Mouse (Mus musculus): ENCODE data around the gene Zfp28. TPM values are rescaled to one million over a fixed set of nuclear protein-coding genes. Genes with fewer than 3 reads are reported as not detected.

Gene Zfp28
- polyA plus RNA-seq, 1 experiment from 2014 or later: 13.8 TPM

DNA sequence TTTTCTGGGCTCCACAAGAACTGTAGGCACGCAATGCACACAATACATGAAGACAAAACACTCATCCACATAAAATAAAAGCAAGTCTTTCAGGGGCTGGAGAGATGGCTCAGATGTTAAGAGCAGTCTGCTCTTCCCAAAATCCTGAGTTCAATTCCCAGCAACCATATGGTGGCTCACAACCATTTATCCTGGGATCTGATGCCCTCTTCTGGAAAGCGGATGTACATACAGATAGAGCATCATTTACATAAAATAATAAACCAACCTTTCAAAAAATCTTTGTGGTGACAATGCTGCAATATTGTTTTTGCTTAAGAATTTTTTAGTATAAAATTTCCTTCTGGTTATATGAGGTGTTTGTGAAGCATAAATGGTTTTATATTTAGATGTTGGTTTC, 1.7 kb upstream of the Zfp28 start:
- Histone ChIP-seq H3K4me2 (ENCODE audit: low read depth, low read length) (no peak overlapping the region), H3K27me3 (ENCODE audit: control insufficient read depth, insufficient read depth, low read length) (no peaks in the 10 kb centered on the region), H3K4me3 (ENCODE audit: low read depth, low read length) (no peak overlapping the region), H3K9me3 (replicated peaks; ENCODE audit: control insufficient read depth, low read length) (no peaks in the 10 kb centered on the region), H3K27ac (replicated peaks; ENCODE audit: low read depth, low read length) (no peak overlapping the region), H3K36me3 (replicated peaks; ENCODE audit: control insufficient read depth, insufficient read depth, low read depth, low read length) (no peaks in the 10 kb centered on the region), H3K4me1 (ENCODE audit: control insufficient read depth, insufficient read depth, low read length) (no peaks in the 10 kb centered on the region), H3K9ac (replicated peaks; ENCODE audit: low read length) (no peak overlapping the region)
- 82% methylated on average over 2 of the region's 2 CpGs for WGBS
- DNase-seq (ENCODE audit: low spot score): no peak
- ATAC-seq (replicated peaks; ENCODE audit: insufficient number of reproducible peaks, low FRiP score, low TSS enrichment, low read depth): no peak

DNA sequence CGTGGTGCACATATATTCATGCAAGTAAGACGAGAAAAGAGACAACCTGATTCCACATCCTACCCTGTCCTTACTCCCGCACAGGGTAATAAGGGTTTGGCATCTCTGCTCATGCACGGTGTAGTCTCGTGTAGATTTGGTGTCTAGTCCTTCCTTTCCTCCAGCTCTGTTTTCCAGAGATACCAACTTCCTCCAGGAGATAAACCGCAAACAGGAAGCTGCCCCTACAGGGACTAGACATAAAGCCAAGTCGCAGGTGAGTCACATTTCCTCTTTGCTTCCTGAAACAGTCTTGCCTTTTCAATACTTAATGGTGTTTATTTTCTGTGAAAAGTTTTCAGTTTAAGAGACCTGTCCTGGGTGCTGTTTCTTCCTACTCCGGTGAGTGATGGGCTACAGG, 916 bp downstream of the Zfp28 start:
- Histone ChIP-seq H3K4me3 (ENCODE audit: low read depth, low read length) (peak overlapping the region; percentile 52), H3K27me3 (ENCODE audit: control insufficient read depth, insufficient read depth, low read length) (no peaks in the 10 kb centered on the region)
- no peak for ATAC-seq (replicated peaks; ENCODE audit: insufficient number of reproducible peaks, low FRiP score, low TSS enrichment, low read depth)

DNA sequence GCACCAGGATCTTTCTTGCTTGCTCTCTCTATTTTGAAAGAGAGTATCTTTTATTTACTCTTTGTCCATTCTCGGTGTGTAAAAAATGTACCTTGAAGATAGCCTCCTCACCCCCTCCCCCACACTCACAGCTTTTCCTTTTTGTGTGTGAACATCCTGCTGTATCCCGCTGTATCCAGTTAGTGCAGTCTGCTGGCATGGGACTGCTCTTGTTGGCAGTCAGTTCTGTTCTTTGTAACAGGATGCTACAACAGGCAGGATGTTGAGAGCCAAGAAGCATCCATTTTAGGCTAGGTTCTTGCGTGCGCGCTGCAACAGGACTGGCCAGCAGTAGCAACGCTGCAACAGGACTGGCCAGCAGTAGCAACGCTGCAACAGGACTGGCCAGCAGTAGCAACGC, 3.9 kb downstream of the Zfp28 start:
- Histone ChIP-seq H3K4me2 (ENCODE audit: low read depth, low read length) (no peak overlapping the region), H3K9ac (replicated peaks; ENCODE audit: low read length) (no peak overlapping the region), H3K36me3 (replicated peaks; ENCODE audit: control insufficient read depth, insufficient read depth, low read depth, low read length) (no peaks in the 10 kb centered on the region), H3K27me3 (ENCODE audit: control insufficient read depth, insufficient read depth, low read length) (no peaks in the 10 kb centered on the region), H3K9me3 (replicated peaks; ENCODE audit: control insufficient read depth, low read length) (no peaks in the 10 kb centered on the region), H3K4me3 (ENCODE audit: low read depth, low read length) (no peak overlapping the region), H3K4me1 (ENCODE audit: control insufficient read depth, insufficient read depth, low read length) (no peaks in the 10 kb centered on the region), H3K27ac (replicated peaks; ENCODE audit: low read depth, low read length) (no peak overlapping the region)
- whole genome bisulfite sequencing: 90% methylated on average over 8 of the region's 8 CpGs
- DNase-seq (ENCODE audit: low spot score) (no peak), ATAC-seq (replicated peaks; ENCODE audit: insufficient number of reproducible peaks, low FRiP score, low TSS enrichment, low read depth) (no peak)

More for the DNA sequence above, 916 bp downstream of the Zfp28 start:
- Histone ChIP-seq H3K27ac (replicated peaks; ENCODE audit: low read depth, low read length) (no peak overlapping the region), H3K4me2 (ENCODE audit: low read depth, low read length) (peak overlapping the region; percentile 75; the same call in 1 of the 2 replicates), H3K4me1 (ENCODE audit: control insufficient read depth, insufficient read depth, low read length) (no peaks in the 10 kb centered on the region), H3K36me3 (replicated peaks; ENCODE audit: control insufficient read depth, insufficient read depth, low read depth, low read length) (no peaks in the 10 kb centered on the region), H3K9ac (replicated peaks; ENCODE audit: low read length) (no peak overlapping the region), H3K9me3 (replicated peaks; ENCODE audit: control insufficient read depth, low read length) (no peaks in the 10 kb centered on the region)
- DNase-seq (ENCODE audit: low spot score): no peak
- 72% methylated on average over 8 of the region's 8 CpGs for WGBS

DNA sequence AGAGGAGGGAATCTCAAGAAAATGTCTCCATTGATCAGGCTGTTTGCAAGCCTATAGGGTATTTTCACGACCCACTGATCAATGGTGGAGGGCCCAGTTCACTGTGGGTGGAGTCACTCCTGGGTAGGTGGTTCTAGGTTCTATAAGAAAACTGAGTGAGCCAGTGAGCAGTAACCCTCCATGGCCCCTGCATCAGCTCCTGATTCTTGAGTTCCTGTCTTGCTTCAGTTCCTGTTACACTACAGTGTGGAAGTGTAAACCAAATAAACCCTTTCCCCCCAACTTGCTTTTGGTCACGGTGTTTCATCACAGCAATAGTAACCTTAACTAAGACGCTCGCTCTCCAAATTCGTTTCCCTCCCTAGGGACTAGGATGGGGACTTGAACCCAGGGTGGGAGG, 5.9 kb downstream of the Zfp28 start:
- 83% methylated on average over 5 of the region's 5 CpGs for WGBS
- no peaks in the 10 kb centered on the region for H3K36me3 ChIP-seq (replicated peaks; ENCODE audit: control insufficient read depth, insufficient read depth, low read depth, low read length)

DNA sequence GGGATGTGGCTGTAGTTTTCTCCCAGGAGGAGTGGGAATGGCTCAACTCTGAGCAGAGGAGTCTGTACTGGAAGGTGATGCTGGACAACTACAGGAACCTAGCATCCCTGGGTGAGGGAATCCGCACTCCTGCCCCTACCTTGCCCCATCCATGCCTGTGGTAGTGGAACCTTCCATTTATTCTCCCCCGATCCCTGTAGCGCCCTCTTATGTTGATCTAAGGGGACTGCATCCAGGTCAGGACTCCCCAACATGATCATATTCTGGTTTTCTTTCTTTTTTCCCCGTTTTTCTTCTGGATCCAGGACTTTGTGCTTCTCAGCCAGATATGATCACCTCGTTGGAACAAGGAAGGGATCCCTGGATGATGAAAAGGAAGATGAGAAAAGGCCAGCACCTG, 6.4 kb downstream of the Zfp28 start:
- Histone ChIP-seq H3K36me3 (replicated peaks; ENCODE audit: control insufficient read depth, insufficient read depth, low read depth, low read length) (no peaks in the 10 kb centered on the region), H3K4me1 (ENCODE audit: control insufficient read depth, insufficient read depth, low read length) (no peaks in the 10 kb centered on the region), H3K4me2 (ENCODE audit: low read depth, low read length) (no peak overlapping the region), H3K9me3 (replicated peaks; ENCODE audit: control insufficient read depth, low read length) (no peaks in the 10 kb centered on the region), H3K4me3 (ENCODE audit: low read depth, low read length) (no peak overlapping the region), H3K9ac (replicated peaks; ENCODE audit: low read length) (no peak overlapping the region), H3K27me3 (ENCODE audit: control insufficient read depth, insufficient read depth, low read length) (no peaks in the 10 kb centered on the region), H3K27ac (replicated peaks; ENCODE audit: low read depth, low read length) (no peak overlapping the region)
- ATAC-seq (replicated peaks; ENCODE audit: insufficient number of reproducible peaks, low FRiP score, low TSS enrichment, low read depth) (no peak), DNase-seq (ENCODE audit: low spot score) (no peak)
- WGBS: 74% methylated on average over 5 of the region's 5 CpGs

More for the DNA sequence above, 5.9 kb downstream of the Zfp28 start:
- Histone ChIP-seq H3K4me3 (ENCODE audit: low read depth, low read length) (no peak overlapping the region), H3K27ac (replicated peaks; ENCODE audit: low read depth, low read length) (no peak overlapping the region), H3K9ac (replicated peaks; ENCODE audit: low read length) (no peak overlapping the region), H3K4me1 (ENCODE audit: control insufficient read depth, insufficient read depth, low read length) (no peaks in the 10 kb centered on the region), H3K9me3 (replicated peaks; ENCODE audit: control insufficient read depth, low read length) (no peaks in the 10 kb centered on the region), H3K4me2 (ENCODE audit: low read depth, low read length) (no peak overlapping the region), H3K27me3 (ENCODE audit: control insufficient read depth, insufficient read depth, low read length) (no peaks in the 10 kb centered on the region)
- DNase-seq (ENCODE audit: low spot score) (no peak), ATAC-seq (replicated peaks; ENCODE audit: insufficient number of reproducible peaks, low FRiP score, low TSS enrichment, low read depth) (no peak)

DNA sequence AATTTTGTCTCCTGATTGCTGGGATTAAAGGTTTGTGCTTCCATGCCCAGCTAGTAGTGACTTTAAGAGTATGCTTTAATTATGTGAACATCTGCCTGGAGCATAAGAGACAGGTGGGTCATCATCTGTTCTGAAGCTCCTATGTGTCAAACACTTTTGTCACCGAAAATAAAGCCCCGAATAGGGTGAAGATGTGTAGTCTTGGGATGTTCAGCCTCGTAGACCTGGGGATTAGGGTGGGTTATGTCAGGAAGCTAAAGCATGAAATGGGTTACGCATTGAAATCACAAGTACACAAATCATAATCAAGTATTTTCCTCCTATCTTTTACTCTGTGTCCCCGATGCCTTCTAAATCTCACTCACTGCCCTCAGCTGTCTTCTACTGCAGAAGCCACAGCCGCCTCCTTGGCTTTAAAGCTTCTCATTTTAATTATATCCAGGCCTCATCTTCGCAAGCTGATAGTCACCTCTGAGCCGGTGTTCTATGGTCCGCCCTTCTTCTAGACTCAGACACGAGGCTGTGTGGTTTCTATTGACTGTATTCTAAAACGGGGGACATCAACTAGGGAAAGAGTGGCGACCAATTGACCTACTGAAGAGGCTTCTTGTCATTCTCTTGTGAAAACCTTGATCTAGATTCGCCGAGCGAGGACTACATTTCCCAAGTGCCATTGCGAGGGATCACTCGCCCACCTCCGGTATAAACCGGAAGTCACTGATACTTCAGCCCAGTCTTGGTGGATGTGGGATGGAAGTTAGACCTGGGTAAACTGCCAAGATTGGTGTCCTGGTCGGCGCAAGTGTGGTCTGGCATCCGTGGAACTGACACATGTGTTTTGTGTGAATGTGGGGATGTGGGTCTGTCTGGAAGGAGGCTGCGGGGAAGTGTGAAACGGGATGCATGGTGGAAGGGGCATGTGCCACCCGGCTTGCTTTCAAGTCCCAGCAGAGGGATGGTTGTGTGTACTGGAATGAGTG, 15.2 kb downstream of the Zfp28 start, which contains the start of gene Smim17:
TSS of gene Smim17 (plus strand) at position 720 of the 980 bp plus-strand sequence.
- DNase-seq (ENCODE audit: low spot score) (peak; percentile 77), ATAC-seq (replicated peaks; ENCODE audit: insufficient number of reproducible peaks, low FRiP score, low TSS enrichment, low read depth) (peak; percentile 91)
- Histone ChIP-seq H3K36me3 (replicated peaks; ENCODE audit: control insufficient read depth, insufficient read depth, low read depth, low read length) (no peaks in the 10 kb centered on the region), H3K27ac (replicated peaks; ENCODE audit: low read depth, low read length) (no peak within 1 kb of the TSS), H3K4me3 (ENCODE audit: low read depth, low read length) (peak within 1 kb of the TSS; percentile 44), H3K4me1 (ENCODE audit: control insufficient read depth, insufficient read depth, low read length) (no peaks in the 10 kb centered on the region), H3K9ac (replicated peaks; ENCODE audit: low read length) (peak within 1 kb of the TSS; percentile 48), H3K4me2 (ENCODE audit: low read depth, low read length) (peak within 1 kb of the TSS; percentile 58), H3K9me3 (replicated peaks; ENCODE audit: control insufficient read depth, low read length) (no peaks in the 10 kb centered on the region), H3K27me3 (ENCODE audit: control insufficient read depth, insufficient read depth, low read length) (no peaks in the 10 kb centered on the region)
- WGBS: 25% methylated on average over 25 of the region's 25 CpGs

DNA sequence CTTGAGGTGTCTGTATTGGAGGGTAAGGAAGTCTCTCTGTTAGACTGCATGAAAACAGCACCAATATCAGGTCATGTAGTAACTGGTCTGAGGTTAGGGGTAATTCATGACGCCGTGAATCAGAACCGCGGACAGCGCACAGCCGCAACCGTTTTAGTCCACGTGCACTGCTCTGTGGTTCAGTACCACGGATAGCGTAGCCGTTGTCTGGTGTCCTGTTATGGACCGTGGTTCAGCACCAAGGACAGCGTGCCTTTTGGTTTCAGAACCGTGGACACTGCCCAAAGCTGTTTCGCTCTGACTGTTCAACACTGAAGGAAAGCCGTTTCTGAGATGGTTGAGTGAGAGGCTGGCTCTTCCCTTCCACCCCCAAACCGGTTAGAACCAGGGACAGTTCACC, 26.9 kb downstream of the Zfp28 start, which contains the start of gene Gm20715:
TSS of gene Gm20715 (plus strand) at position 235 of the 400 bp plus-strand sequence.
- H3K9ac ChIP-seq (replicated peaks; ENCODE audit: low read length): no peak within 1 kb of the TSS
- no peak within 1 kb of the TSS for H3K4me2 ChIP-seq (ENCODE audit: low read depth, low read length)
- WGBS: 2% methylated on average over 17 of the region's 17 CpGs
- no peak within 1 kb of the TSS for H3K4me3 ChIP-seq (ENCODE audit: low read depth, low read length)
- no peak within 1 kb of the TSS for H3K27ac ChIP-seq (replicated peaks; ENCODE audit: low read depth, low read length)
- DNase-seq (ENCODE audit: low spot score) (peak; percentile 99), ATAC-seq (replicated peaks; ENCODE audit: insufficient number of reproducible peaks, low FRiP score, low TSS enrichment, low read depth) (peak; percentile 83)
- H3K4me1 ChIP-seq (ENCODE audit: control insufficient read depth, insufficient read depth, low read length): no peaks in the 10 kb centered on the region
- H3K9me3 ChIP-seq (replicated peaks; ENCODE audit: control insufficient read depth, low read length): no peaks in the 10 kb centered on the region
- no peaks in the 10 kb centered on the region for H3K27me3 ChIP-seq (ENCODE audit: control insufficient read depth, insufficient read depth, low read length)
- no peaks in the 10 kb centered on the region for H3K36me3 ChIP-seq (replicated peaks; ENCODE audit: control insufficient read depth, insufficient read depth, low read depth, low read length)

Measured in embryonic facial prominence, embryonic 11.5 days (tissue).